Mouse (Mus musculus): ENCODE results near the gene Capn7. TPM values are rescaled to one million over a fixed set of nuclear protein-coding genes. Genes with fewer than 3 reads are reported as not detected.

Gene Capn7
- polyA plus RNA-seq, 1 experiment from 2014 or later: 50.4 TPM

DNA sequence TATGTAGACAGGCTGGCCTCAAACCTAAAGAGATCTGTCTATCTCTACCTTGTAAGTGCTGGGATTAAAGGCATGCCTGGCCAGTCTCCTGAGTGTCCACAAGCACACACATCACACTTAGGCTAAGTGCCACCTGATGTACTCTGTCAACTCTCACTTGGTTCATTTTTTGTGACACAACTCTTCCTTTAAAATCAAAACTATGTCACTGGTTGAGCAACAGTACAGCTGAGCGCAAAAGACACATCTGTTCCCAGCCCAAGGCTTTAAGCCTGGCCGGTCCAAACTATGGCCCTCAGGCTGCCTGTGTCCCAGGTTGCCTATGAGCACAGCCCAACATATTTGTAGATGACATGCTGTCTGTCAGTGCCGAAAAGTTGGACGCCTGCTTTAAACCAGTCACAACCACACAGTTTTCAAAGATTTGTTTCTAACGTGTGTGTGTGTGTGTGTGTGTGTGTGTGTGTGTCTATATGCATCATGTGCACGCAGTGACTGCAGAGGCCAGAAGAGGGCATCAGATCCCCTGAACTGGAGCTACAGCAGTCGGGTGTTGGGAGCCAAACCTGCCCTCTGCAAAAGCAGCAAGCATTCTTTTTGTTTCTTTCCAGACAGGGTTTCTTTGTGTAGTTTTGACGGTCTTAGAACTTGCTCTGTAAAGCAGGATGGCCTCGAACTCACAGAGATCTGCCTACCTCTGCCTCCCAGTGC lies 58.5 kb downstream of the Capn7 start:
- H3K27me3 ChIP-seq: no peaks in the 10 kb centered on the region
- no peak for DNase-seq (ENCODE audit: low read depth, low spot score)
- ChIA-PET CTCF (interaction anchor here (1.0 kb wide), 1 partner anchor 41 kb away, joined by 3 read pairs; no protein-coding TSS in a partner anchor), POLR2A (interaction anchor here (0.5 kb wide), 1 partner anchor 96 kb away, joined by 3 read pairs; no protein-coding TSS in a partner anchor)
- in situ Hi-C loops (cut with MboI; ENCODE audit: low pct_unique_long_range_greater_than_20kb): no loop called here
- TF ChIP-seq CTCF (IDR thresholded peaks at IDR 0.05): no peak
- ATAC-seq: no peak

DNA sequence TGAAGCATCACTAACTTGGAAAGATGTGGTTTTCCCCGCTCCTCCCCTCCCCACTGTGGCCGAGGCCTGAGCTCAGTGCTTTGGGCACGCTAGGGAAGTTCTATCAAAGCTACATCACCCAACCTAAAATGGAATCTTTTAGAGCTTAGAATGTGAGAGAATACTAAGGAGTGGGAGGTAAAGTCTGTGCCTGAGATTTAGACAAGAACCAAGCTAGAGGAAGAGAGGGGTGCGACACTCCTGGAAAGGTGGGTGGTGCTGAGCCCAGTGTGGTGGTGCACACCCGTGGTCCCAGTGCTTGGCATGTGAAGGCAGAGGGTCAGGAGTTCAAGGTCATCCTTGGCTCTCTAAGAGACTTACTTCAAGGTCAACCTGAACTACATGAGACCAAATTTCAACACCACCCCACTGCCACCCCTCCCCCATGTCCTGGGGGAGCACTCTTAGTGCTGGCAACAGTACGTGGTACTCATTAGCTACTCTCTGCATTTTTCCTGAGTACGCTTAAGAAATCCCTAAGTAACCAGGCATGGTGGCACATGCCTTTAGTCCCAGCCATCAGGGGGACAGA lies 59.3 kb downstream of the Capn7 start:
- no peak for TF ChIP-seq CTCF (IDR thresholded peaks at IDR 0.05)
- ChIA-PET CTCF (interaction anchor here (2.2 kb wide), 1 partner anchor 9 kb away, joined by 4 read pairs; no protein-coding TSS in a partner anchor), POLR2A (interaction anchor here (0.5 kb wide), 1 partner anchor 96 kb away, joined by 3 read pairs; no protein-coding TSS in a partner anchor)
- in situ Hi-C loops (cut with MboI; ENCODE audit: low pct_unique_long_range_greater_than_20kb): no loop called here
- no peak for DNase-seq (ENCODE audit: low read depth, low spot score)
- ATAC-seq: no peak
- H3K27me3 ChIP-seq: no peaks in the 10 kb centered on the region

GRCm38 (mm10) chr14:31396428-31396827 lies 60.0 kb downstream of the Capn7 start:
- no peak for TF ChIP-seq CTCF (IDR thresholded peaks at IDR 0.05)
- ChIA-PET CTCF (interaction anchor here (1.9 to 2.2 kb wide), 2 partner anchors 10 kb away, joined by 4 to 5 read pairs; no protein-coding TSS in a partner anchor), POLR2A (interaction anchor here (0.6 kb wide), 1 partner anchor 51 kb away, joined by 7 read pairs; no protein-coding TSS in a partner anchor)
- H3K27me3 ChIP-seq: no peaks in the 10 kb centered on the region
- in situ Hi-C loops (cut with MboI; ENCODE audit: low pct_unique_long_range_greater_than_20kb): no loop called here
- ATAC-seq: no peak
- DNase-seq (ENCODE audit: low read depth, low spot score): no peak

DNA sequence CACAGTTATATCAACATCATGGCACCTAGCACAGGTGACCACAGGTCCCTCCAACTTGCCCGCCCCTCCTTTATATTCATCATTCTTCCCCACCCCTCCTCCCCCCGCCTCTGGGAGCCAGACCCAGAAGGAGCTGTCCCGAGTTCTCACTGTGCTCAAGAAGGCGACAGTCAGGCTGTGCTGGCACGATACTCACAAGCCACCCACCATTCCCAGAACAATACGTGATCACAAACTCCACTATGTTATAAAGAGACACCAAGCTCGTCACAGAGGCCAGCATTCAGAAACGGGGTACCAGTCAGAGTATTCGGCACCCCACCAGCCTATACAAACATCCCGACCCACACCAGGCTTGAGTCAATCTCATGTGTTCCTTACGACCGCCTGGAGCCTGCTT lies 60.9 kb downstream of the Capn7 start:
- no peaks in the 10 kb centered on the region for H3K27me3 ChIP-seq
- in situ Hi-C loops (cut with MboI; ENCODE audit: low pct_unique_long_range_greater_than_20kb): no loop called here
- DNase-seq (ENCODE audit: low read depth, low spot score) (no peak), ATAC-seq (no peak)
- CTCF ChIA-PET: interaction anchor here (1.9 to 2.2 kb wide), 2 partner anchors 9 to 11 kb away, joined by 4 to 5 read pairs; no protein-coding TSS in a partner anchor
- POLR2A ChIA-PET: no interaction called here
- TF ChIP-seq CTCF (IDR thresholded peaks at IDR 0.05): no peak

DNA sequence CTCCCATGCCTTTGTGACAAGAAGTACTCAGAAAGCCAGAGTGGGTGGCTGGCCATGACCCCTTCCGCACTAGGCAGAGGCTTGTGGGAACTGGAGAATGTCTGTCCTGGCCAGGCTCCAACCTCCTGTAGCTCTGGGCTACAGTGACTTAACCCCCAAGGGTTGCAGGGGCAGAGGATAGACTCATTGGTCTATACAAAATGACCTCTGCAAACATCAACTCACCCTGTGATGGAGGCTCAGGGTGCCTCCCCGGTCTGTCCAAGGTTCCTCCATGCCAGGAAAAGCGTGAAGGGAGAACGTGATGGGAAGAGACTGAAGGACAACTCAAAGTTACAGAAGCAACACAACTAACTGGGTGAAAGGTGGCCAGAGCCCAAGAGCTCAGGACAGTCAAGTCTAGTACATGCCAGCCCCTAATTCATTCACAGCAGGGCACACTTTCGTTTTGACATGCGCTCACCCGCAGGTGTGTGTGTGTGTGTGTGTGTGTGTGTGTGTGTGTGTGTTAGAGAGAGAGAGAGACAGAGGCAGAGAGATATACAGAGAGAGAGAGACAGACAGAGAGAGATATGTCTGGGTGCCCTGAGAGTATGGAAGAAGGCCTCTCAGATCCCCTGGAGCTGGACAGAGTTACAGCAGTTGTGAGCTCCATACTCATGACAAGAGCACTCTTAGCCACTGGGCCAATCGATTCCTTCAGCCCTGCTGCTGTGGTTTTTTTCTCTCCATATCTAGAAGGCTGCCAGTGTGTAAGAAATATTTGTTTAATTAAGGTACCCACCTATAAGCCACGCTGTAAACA lies 61.6 kb downstream of the Capn7 start:
- peak; percentile 35 for ATAC-seq
- H3K27me3 ChIP-seq: no peaks in the 10 kb centered on the region
- in situ Hi-C loops (cut with MboI; ENCODE audit: low pct_unique_long_range_greater_than_20kb): no loop called here
- DNase-seq (ENCODE audit: low read depth, low spot score): peak; percentile 47
- POLR2A ChIA-PET: no interaction called here
- TF ChIP-seq CTCF (IDR thresholded peaks at IDR 0.05): no peak
- CTCF ChIA-PET: interaction anchor here (1.4 to 2.2 kb wide), 3 partner anchors 9 to 14 kb away, joined by 4 to 5 read pairs (median 4); no protein-coding TSS in a partner anchor

DNA sequence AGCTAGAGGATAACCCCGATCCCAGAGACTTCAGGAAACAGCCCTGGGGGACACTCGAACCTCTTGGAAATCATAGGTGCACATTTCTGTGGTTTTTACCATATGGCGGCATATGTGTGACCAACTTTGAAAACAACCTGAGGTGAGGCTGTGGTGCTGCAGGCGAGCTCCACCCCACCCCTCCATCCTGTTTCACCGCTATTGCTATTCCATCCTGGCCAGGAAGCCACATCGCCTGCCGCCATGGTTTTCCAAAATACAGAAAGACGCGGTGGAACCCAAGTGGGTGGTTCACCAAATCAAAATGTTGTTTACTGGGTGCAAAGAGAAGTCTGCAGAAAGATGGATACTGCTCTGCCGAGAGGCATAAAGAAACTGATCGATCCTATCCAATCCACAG lies 62.4 kb downstream of the Capn7 start:
- ATAC-seq (no peak), DNase-seq (ENCODE audit: low read depth, low spot score) (no peak)
- ChIA-PET CTCF (interaction anchor here (1.4 kb wide), 1 partner anchor 15 kb away, joined by 4 read pairs; no protein-coding TSS in a partner anchor), POLR2A (interaction anchor here (0.6 kb wide), 1 partner anchor 47 kb away, joined by 3 read pairs; no protein-coding TSS in a partner anchor)
- TF ChIP-seq CTCF (IDR thresholded peaks at IDR 0.05): no peak
- no peaks in the 10 kb centered on the region for H3K27me3 ChIP-seq
- in situ Hi-C loops (cut with MboI; ENCODE audit: low pct_unique_long_range_greater_than_20kb): no loop called here

- H3K27me3 ChIP-seq: no peaks in the 10 kb centered on the region
- ChIA-PET CTCF (interaction anchor here (1.4 kb wide), 1 partner anchor 15 kb away, joined by 4 read pairs; no protein-coding TSS in a partner anchor), POLR2A (interaction anchor here (0.6 kb wide), 1 partner anchor 47 kb away, joined by 3 read pairs; no protein-coding TSS in a partner anchor)
- no peak for DNase-seq (ENCODE audit: low read depth, low spot score)
- no peak for TF ChIP-seq CTCF (IDR thresholded peaks at IDR 0.05)
- ATAC-seq: no peak
- in situ Hi-C loops (cut with MboI; ENCODE audit: low pct_unique_long_range_greater_than_20kb): no loop called here
These were observed 62.8 kb downstream of the Capn7 start for GRCm38 (mm10) chr14:31399271-31399670.

- TF ChIP-seq CTCF (IDR thresholded peaks at IDR 0.05): no peak
- DNase-seq (ENCODE audit: low read depth, low spot score) (no peak), ATAC-seq (no peak)
- POLR2A ChIA-PET: no interaction called here
- no peaks in the 10 kb centered on the region for H3K27me3 ChIP-seq
- CTCF ChIA-PET: no interaction called here
- in situ Hi-C loops (cut with MboI; ENCODE audit: low pct_unique_long_range_greater_than_20kb): no loop called here
These were observed 63.8 kb downstream of the Capn7 start for GRCm38 (mm10) chr14:31400246-31400645.

- in situ Hi-C loops (cut with MboI; ENCODE audit: low pct_unique_long_range_greater_than_20kb): no loop called here
- TF ChIP-seq CTCF (IDR thresholded peaks at IDR 0.05): no peak
- DNase-seq (ENCODE audit: low read depth, low spot score) (no peak), ATAC-seq (no peak)
- CTCF ChIA-PET: no interaction called here
- POLR2A ChIA-PET: no interaction called here
- H3K27me3 ChIP-seq: no peaks in the 10 kb centered on the region
These were observed 64.5 kb downstream of the Capn7 start for GRCm38 (mm10) chr14:31400896-31401295.

GRCm38 (mm10) chr14:31401918-31402427 lies 65.5 kb downstream of the Capn7 start:
- in situ Hi-C loops (cut with MboI; ENCODE audit: low pct_unique_long_range_greater_than_20kb): no loop called here
- ATAC-seq (no peak), DNase-seq (ENCODE audit: low read depth, low spot score) (no peak)
- no peaks in the 10 kb centered on the region for H3K27me3 ChIP-seq
- no peak for TF ChIP-seq CTCF (IDR thresholded peaks at IDR 0.05)
- ChIA-PET POLR2A (no interaction called here), CTCF (no interaction called here)

All from Patski (cell line).